Mouse (Mus musculus) urinary bladder, postnatal 4 days (tissue): ENCODE data around the gene Ttc23.

Experiments
- DNase-seq, 2 experiments: peaks; one replicate each; pipeline ENCODE4 v3.0.0; 2021 to 2022; ENCODE audit warnings: low spot score in 2 of 2

Gene Ttc23

DNA sequence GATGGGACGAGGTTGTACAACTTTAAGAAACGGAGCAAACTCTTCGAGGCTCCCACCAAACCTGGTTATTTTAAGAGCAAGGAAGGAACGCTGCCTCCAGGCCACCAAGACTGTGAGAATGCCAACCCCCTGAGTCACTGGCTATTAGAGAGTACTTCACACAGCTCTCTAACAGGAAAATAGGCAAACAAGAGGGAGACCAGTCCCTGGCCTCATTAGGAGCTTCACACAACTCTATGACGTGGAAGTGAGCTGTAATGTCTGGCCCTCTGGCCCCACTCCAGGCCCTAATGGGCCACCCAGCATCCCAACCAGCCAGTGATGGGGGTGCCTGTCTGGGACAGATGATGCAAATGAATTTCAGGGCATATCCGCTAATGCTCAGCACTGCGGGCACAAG is 94.5 kb downstream of the Ttc23 start:
- peak in 1 of 2 experiments; percentile 49 for DNase-seq

DNA sequence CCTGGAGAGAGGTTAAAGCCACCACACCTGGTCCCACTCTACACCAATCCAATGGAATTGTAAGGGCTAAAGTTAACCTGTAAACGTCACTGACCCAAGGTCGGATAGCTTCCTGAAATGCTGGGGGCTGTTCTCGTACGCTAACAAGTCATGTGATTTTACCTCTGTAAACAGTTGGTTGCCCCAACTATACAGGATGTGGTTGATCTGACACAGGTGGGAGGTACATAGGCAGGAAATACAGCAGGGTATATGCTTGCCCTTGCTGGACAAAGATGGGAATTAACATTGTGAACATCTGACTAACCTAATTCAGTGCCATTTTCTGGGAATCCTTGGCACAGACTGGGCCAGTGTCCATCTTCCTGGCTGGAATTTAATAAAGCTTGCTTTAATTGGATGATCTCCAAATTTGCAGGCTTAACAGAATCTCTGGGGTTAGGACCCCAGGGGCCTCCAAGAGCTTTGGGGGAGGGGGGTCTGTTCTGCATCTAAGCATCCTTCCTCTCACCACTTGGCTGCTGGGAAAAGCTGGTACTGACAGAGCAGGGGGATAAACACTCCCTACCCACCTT is 100.6 kb downstream of the Ttc23 start:
- DNase-seq: no peak

DNA sequence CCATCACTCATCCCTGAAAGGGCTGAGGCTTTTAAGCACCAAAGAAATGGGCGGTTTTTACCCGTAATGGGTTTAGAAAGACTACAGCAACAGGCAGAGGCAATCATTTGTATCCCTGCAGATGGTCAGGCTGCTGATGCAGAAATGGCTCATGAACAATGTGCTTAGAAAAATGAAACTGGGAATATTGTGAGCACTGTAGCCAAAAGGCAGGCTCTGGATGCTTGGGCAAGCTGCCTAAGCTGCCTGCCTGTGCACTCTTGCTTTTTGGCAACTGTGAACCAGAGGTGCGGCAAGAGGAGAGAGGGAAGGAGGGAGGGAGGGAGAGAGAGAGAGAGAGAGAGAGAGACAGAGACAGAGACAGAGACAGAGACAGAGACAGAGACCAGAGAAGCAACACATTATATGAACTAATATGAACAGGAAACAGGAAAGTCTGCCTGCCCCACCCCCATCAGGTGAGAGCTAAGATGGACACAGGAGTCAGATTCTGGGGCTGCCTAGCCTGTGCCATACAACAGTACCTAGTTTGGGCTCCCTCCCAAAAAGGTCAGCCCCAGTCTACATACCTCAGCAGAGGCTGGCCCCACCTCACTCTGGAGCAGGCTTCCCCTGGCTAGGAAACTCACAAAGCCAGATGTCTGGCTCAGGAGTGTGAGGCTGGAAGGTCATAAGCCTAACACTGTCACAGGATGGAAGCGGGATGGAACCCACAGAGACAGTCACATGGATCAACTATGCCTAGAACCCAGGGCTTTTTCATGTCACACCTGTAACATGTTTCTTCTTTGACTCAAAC is 102.4 kb downstream of the Ttc23 start:
- no peak for DNase-seq

DNA sequence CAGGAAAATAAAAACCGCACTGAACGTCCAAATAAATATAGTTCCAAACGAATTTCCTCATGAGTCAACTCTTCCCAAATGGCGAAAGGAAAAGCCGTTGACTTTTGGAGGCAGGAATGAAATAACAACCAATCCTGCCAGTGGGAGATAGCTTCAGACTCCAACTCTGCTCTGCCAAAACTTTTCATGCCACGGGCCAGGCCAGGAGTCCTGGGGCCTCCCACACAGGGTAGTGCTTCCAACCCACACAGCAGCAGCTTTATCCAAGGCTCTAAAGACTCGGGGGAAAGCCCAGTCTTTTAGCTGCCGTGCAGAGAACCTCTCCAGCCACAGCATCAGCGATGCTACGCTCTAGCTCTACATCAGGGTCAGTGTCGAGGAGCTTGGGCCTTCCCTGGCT is 107.4 kb downstream of the Ttc23 start:
- DNase-seq: no peak

DNA sequence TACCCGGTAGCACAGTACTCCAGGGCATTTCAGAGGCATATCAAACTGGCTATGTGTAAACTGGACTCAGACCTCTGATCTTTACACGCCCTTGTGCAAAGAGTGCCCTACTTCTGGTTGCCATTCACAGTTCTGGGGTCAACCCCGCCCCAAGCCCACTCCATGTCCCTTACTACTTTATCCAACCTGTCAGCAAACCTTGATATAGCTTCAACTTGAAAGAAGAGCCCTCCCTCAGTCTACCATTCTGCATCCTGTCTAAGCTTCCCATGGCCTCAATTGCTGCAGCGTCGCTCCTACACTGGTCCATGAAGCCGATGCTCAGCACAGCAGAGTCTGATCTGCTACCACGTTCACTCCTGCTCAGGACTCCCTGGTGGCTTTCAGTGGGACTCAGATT is 108.2 kb downstream of the Ttc23 start:
- DNase-seq: no peak

DNA sequence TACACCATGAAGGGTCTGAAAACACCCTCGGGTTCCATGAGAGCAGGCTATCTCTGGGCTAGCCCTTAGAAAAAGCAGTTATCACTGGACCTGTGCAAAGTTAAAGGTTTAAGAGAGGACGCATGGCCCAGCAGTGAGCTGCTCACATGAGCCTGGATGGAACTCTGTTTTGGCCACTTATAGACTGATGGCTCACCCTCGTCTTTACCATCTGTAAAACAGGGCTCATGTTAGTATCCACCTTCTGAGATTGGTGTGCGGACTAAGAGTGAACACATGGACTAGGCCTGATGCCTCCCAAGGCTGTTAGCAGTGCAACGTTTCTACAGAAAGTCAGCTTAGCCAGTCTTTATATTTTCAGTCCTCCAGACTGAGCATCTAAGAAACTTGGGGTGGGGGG is 109.4 kb downstream of the Ttc23 start:
- DNase-seq: no peak

DNA sequence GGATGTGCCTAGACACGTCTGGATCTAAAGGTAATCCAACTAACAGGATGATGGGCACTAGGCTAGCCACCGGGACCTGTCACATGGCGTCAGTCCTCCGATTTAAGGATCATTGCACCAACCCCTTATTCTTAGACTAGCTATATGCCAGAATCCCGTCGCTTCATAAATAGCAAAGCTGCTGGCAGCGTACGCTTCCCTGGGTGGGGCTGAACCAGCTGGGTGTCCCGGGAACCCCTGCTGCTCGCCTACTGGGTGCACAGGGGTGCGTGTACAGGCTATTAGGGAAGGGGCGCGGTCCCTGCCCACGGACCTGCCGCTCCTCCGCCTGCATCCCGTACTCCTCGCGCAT is 111.3 kb downstream of the Ttc23 start:
- no peak for DNase-seq

DNA sequence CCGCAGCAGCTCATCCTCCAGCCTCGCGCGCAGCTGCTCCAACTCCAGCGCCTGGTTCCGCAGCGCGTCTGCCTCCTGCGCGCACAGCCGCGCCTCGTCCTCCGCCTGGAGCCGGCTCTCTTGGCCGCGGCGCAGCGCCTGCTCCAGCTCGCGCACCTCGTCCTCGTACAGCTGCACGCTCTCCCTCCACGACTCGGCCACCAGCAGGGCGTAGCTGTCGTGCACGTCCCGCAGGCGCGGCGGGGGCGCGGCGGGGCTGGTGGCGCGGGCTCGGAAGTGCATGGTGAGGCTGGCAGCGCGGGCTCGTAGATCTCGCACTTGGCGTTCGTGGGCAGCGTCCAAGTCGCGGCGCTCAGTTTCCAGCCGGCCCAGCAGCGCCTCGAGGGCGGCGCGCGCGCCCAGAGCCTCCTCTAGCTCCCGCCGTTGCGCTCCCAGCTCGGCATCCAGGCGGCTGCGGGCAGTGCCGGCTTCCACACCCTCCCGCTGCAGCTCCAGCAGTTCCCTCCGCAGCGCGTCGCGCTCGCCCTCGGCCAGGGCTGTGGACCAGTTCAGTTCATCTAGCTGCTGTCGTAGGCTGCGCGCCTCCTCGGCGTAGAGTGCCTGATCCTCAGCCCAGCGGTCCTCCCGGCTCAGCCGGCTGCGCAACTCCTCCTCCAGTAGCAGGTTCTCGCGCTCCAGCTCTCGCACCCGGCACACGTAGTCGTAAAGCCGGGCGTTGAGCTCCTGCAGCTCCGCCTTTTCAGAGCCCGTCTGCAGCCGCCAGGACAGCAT is 111.8 kb downstream of the Ttc23 start:
- DNase-seq: peak; percentile 47 to 64

DNA sequence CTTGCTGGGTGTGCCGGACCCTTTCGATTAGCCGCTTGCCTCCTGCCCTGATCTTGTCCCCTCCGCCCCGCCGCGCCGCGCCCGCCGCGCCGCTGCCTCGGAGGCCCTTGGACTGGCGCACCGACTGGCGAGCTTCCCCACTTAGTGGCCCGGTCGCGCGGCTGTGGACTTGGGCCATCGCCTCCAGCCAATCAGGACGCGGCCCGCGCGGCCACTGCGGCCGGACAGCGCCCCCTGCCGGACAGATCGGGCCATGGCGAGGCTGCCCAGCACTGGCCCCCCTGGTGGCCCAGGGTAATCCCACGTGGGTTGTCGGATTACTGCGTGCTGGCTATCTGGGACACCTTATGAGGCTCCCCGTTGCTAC is 112.4 kb downstream of the Ttc23 start, which contains the start of gene Synm:
Synm (minus strand) TSS at position 114 of the 367 bp plus-strand sequence.
- DNase-seq: peak; percentile 89 to 93

DNA sequence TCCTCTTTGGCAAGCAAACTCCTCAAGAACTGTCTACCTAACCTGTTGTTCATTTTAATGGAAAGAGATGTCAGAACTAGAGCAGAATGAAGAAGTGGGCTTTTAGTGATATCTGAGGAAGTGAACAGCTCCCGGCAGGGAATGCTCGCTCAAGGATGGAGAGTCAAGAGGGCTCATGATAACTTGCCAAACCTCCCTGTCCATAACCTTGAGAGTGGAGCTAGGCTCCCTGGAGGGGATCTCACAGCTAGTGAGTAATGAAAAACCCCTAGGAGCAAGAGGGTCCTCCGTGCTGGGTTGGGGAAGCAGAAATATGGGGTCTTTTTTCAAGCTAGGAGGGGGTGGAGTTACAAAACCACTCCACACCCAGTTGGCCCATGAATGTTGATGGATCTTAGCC is 116.4 kb downstream of the Ttc23 start:
- no peak for DNase-seq

DNA sequence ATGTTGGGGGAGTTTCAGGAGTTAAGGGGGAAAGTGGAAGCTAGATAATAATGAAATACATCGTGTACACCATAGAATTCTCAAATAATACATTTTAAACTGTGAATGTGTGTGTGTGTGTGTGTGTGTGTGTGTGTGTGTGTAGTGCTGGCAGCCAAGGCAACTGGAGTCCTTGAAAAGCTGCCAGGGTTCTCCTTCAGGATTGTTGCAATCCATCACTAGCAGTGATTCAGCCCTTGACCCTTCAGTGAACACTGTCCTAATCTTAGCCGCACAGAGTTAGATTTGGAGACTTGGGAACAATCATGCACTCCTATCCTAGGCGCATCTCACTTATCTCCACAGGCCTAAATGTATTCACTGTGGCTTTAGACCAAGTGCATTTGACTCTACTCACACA is 120.9 kb downstream of the Ttc23 start:
- DNase-seq: no peak

DNA sequence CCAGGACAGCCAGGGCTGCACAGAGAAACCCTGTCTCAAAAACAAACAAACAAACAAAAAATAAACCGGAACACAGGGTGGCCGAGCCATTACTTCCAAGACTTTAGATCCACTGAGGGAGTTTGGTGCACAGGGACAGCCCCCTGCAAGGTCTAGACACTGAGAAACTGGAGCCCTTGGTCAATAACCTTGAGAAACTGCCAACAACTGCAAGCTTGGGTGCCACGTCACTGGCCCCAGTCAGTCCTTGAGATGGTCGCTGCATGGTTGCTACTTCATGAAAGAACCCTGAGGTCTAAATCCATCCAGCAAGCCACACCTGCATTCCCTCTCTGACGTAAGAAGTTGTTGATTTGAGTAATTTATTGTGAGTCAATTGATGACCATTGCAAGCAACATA is 122.3 kb downstream of the Ttc23 start:
- DNase-seq: no peak

DNA sequence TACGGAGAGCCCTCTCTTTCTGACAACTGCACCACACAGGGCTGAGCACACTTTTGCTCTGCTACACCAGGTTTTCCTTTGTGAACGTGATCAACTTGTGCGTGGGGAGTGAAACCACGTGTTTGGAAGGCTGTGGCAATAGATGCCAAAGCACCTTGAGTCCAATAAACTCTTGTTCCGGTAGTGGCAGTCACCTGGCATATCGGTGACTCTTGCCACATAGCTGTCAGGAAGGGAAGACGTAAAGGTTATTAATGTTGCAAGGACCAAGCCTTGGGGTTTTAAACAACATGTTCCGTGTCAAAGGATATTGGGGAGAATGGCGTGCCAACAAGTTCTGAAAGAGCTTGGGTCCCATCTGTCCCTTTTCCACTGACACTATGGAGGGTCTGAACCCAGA is 125.0 kb downstream of the Ttc23 start:
- no peak for DNase-seq

DNA sequence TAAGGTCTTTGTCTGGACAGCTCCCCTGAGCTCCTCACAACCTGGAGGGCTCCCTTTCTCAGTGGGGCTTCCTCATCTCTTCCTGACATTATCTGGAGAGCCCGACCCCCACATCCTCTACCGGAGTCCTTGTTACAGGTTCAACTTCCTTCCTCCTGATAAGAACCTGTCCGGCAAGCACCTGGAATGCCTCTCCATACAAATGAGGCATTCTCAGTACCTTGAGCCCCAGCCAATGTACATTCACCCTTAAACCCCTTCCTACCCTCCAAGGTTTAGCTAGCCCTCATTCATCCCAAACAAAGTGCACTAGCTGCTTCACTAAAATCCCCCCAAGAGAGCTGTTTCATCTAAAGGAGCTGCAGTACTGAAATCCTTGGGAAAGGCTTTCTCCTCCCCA is 128.4 kb downstream of the Ttc23 start:
- no peak for DNase-seq

DNA sequence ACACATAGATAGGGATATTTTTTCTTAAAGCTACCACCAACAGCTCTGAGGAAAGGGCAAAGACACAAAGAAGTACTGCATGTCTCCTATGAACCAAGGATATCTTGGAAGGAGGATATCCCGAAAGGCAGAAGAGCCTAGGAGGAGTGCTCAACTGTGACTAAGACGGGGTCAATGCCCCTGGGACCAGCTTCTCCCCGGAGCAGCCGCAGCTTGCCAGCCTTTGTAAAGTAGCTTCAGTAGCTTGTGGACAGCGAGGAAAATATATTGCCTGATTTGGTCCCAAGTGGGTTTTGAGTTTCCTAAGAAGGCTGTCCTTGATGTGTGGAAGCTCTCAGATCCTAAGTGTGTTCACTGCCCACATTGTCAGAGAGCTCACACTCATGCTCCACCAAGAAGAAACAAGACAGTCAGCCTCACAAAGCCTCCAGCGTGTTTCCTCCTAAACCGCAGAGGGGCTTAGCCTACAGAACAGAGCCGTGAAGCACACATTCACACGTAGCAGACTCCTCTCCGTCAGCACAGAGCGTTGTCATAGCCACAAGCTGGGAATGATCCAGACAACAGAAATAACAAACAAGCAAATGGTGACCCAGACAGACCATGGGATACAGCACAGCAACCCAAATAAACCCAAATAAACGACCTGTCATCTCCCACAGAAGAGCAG is 129.6 kb downstream of the Ttc23 start:
- no peak for DNase-seq

DNA sequence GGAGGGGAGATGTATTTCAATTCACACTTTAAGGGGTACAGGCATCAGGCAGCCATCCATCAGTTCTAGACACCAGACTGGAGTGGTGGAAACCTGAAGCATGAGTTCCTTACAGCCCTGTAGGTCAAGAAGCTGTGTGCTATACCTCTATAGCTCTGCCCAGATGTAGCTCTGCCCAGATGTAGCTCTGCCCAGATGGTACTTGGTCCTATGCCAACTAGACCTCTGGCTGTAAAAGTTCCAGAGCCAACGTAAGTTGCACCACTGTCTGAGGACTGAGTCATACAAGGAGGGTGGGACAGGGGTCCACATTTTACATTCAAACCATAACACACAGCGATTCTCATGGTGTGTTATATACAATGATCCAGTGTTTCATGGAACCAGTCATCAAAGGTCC is 140.7 kb downstream of the Ttc23 start:
- no peak for DNase-seq

DNA sequence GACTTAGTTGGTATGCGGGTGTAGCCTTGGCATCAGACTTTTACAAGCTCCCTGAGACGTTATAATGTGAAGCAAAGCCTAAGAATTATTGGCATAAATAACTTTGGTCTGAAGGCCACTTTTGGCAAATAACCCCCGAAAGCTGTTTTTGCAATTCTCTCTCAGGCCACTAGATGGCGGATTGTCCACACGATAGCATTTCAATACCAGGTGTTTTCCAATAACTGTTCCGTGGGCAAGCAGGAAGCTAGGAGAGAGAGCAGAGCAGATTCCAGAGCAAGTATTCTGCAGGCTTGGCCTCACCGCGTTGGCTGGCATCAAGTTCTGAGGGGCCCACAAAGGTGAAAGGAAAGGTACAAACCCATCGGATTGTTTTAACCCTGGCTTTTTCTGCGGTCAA is 141.5 kb downstream of the Ttc23 start:
- peak; percentile 51 to 75 for DNase-seq

DNA sequence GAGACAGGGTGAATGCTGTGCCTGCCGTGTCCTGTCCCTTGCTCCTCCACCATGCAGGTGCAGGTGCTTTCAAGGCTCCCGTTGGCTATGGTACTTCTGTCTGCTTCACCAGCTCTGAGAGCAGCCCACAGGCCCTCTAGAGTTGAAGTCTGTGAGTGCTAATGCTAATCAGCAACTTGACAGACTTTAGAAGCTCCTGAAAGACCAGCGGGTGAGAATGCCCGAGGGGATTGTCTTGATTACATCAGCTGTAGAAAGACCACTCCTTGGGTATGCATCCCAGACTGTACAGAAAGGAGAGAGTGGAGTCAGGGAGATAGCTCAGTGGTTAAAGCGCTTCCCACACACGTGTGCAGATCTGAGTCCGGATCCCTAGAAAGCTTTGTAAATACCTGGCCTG is 144.0 kb downstream of the Ttc23 start:
- DNase-seq: peak in 1 of 2 experiments; percentile 17

DNA sequence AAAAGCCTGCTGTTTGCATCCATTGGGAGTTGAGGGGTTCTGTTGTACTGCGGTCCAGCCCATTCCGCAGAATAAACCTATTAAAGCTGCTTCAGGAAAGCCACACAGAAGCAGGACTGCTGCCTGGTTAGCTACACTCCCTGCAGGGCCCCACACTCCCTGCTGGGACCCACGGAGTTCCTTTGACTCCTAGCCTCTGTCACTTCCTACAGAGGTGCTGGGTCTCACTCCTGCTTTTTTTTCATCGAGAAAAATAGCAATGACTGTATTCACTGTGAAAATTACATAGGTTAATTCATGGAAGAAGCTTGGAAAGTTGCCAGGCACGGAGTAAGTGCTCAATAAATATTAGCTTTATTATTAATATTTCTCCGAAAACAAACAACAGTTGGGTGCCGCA is 146.2 kb downstream of the Ttc23 start:
- peak in 1 of 2 experiments; percentile 48 for DNase-seq

DNA sequence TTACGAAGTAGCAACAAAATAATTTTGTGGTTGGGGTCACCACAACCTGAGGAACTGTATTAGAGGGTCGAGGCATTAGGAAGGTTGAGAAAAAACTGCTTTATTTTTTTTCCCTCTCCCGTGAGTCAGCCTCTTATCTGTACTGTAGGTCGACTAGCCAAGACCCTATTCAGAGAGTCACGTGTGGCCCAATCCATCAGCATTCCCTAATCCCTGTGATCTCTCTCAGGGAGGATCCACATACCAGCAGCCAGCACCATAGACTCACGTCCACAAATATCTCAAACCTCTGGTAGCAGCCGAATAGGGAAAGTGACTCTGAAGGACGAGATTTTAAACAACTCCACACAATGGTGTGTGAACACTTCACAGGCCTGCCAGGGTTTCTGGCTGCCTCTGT is 149.9 kb downstream of the Ttc23 start:
- DNase-seq: peak in 1 of 2 experiments; percentile 50

DNA sequence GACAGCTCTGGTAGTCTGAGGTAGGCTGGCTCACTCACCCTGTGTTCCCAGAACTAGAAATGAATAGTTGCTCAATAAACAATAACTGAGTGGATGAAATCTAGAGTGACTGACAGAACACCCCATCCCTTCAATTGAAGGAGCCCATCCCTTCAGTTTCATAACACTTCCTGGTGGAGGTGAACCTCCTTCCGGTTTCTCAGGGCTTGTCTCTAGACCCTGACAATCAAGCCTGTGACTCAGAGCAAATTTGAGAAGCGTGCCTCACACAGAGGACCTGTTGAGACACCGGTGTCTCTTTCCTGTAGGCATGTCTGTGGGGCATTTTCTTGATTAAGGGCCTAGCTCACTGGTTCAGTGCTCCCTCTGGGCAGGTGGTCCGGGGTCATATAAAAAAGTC is 151.3 kb downstream of the Ttc23 start:
- DNase-seq: no peak

DNA sequence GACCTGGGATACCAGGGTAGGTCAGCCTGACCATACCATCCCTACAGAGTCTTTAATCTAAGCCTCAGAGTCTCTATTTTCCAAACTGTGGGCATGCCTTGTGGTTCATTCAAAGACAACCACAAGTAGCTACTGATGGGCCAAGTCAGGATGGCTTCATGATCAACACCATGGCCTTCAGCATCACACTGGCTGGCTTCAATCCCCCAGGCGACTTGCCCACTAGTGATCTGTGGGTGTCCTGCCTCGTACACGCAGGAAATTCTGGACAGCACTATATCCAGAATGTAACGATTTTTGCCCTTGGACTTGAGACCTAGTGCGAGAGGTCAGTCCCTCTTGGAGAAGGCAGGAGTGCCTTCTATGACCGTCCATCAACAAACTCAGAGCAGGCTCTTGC is 153.3 kb downstream of the Ttc23 start:
- peak in 1 of 2 experiments; percentile 25 for DNase-seq
